Mouse (Mus musculus): ENCODE measurements at regions not wholly inside any gene's neighbourhood (a gene's known extent, or its start where the extent isn't known, plus 50 kb on each side); places are given as distances from the start of the nearest gene placed in this dataset.

GRCm38 (mm10) chr19:35890191-35890590 lies 167.1 kb downstream of the Htr7 start:
- Histone ChIP-seq H3K27ac (ENCODE audit: insufficient read depth, low read length) (no peak overlapping the region), H3K4me3 (ENCODE audit: insufficient read depth, low read length) (no peak overlapping the region), H3K4me1 (ENCODE audit: control insufficient read depth, insufficient read depth, low read length) (no peaks in the 10 kb centered on the region)
- TF ChIP-seq CTCF (IDR thresholded peaks at IDR 0.05; ENCODE audit: borderline replicate concordance, insufficient read depth, low read length) (no peak), POLR2A (IDR thresholded peaks at IDR 0.05; ENCODE audit: low read depth, low read length) (no peak)

DNA sequence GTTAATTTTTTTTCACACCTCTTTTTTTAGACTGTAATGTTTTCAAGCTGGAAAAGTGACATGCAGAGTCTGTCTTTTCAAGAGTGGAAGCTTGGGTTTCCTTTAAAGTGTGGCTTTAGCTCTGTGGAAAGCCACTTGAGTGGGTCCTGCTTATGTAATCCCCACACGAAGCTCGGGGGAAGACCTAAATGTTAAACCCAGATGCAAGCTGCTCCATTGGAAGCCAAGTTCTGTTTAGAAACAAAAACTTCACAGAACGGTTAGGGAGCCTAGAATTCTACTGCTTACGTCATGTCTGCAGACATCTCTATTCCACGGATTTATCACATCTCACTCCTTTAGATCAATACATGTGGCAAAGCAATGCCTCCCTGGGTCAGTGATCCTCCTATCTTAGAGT lies 171.0 kb downstream of the Htr7 start:
- H3K4me1 ChIP-seq (ENCODE audit: control insufficient read depth, insufficient read depth, low read length) = no peaks in the 10 kb centered on the region
- H3K4me3 ChIP-seq (ENCODE audit: insufficient read depth, low read length) = no peak overlapping the region
- no peak overlapping the region for H3K27ac ChIP-seq (ENCODE audit: insufficient read depth, low read length)
- no peak for TF ChIP-seq CTCF (IDR thresholded peaks at IDR 0.05; ENCODE audit: borderline replicate concordance, insufficient read depth, low read length)
- no peak for TF ChIP-seq POLR2A (IDR thresholded peaks at IDR 0.05; ENCODE audit: low read depth, low read length)

GRCm38 (mm10) chr19:35881810-35882485 lies 175.4 kb downstream of the Htr7 start:
- Histone ChIP-seq H3K4me3 (ENCODE audit: insufficient read depth, low read length) (no peak overlapping the region), H3K27ac (ENCODE audit: insufficient read depth, low read length) (no peak overlapping the region), H3K4me1 (ENCODE audit: control insufficient read depth, insufficient read depth, low read length) (no peaks in the 10 kb centered on the region)
- TF ChIP-seq POLR2A (IDR thresholded peaks at IDR 0.05; ENCODE audit: low read depth, low read length) (no peak), CTCF (IDR thresholded peaks at IDR 0.05; ENCODE audit: borderline replicate concordance, insufficient read depth, low read length) (no peak)

- H3K4me1 ChIP-seq (ENCODE audit: control insufficient read depth, insufficient read depth, low read length) = no peaks in the 10 kb centered on the region
- TF ChIP-seq CTCF (IDR thresholded peaks at IDR 0.05; ENCODE audit: borderline replicate concordance, insufficient read depth, low read length) (no peak), POLR2A (IDR thresholded peaks at IDR 0.05; ENCODE audit: low read depth, low read length) (no peak)
Observed at GRCm38 (mm10) chr19:35875464-35875863, 181.8 kb downstream of the Htr7 start.

DNA sequence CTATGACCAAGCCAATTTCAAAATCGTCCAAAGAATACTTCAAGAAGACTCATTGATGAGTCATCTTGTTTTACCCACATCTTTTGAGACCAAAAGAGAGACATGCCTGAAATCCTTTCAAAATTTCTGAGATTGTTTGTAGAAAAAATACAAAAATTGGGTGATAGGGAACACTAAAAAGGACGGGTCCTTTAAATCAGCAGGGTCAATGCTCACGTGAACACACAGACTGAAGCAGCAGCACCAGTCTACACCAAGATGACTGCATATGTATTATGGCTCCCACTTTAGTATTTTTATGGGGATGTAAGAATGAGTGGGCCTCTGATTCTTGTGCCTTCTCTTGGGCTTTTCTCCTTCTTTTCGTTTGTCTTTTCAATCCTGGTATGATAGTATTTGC lies 186.6 kb downstream of the Htr7 start:
- Histone ChIP-seq H3K27ac (ENCODE audit: insufficient read depth, low read length) (no peak overlapping the region), H3K4me1 (ENCODE audit: control insufficient read depth, insufficient read depth, low read length) (no peaks in the 10 kb centered on the region), H3K4me3 (ENCODE audit: insufficient read depth, low read length) (no peak overlapping the region)
- no peak for TF ChIP-seq POLR2A (IDR thresholded peaks at IDR 0.05; ENCODE audit: low read depth, low read length)
- TF ChIP-seq CTCF (IDR thresholded peaks at IDR 0.05; ENCODE audit: borderline replicate concordance, insufficient read depth, low read length) = no peak

More at GRCm38 (mm10) chr19:35875464-35875863, 181.8 kb downstream of the Htr7 start:
- Histone ChIP-seq H3K4me3 (ENCODE audit: insufficient read depth, low read length) (no peak overlapping the region), H3K27ac (ENCODE audit: insufficient read depth, low read length) (no peak overlapping the region)

DNA sequence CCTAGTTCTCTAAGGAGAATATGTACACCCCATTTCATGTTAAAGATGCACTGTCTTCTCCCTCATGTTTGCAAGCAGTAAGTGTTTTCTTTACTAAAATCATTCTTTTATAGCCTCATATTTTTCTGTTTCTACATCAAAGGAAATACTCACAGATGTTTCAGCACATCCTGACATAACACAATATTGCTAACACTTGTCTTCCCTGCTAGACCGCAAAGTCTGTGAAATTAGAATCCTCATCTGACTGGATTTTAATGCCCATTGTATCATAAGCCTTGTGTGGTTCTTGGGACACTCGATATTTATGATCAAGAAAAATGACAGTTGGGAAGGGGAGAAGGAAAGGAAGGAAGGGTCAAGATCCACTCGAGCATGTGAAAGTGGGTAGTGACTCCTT lies 188.8 kb downstream of the Htr7 start:
- TF ChIP-seq CTCF (IDR thresholded peaks at IDR 0.05; ENCODE audit: borderline replicate concordance, insufficient read depth, low read length) = no peak
- no peak for TF ChIP-seq POLR2A (IDR thresholded peaks at IDR 0.05; ENCODE audit: low read depth, low read length)
- Histone ChIP-seq H3K4me3 (ENCODE audit: insufficient read depth, low read length) (no peak overlapping the region), H3K27ac (ENCODE audit: insufficient read depth, low read length) (no peak overlapping the region), H3K4me1 (ENCODE audit: control insufficient read depth, insufficient read depth, low read length) (no peaks in the 10 kb centered on the region)

DNA sequence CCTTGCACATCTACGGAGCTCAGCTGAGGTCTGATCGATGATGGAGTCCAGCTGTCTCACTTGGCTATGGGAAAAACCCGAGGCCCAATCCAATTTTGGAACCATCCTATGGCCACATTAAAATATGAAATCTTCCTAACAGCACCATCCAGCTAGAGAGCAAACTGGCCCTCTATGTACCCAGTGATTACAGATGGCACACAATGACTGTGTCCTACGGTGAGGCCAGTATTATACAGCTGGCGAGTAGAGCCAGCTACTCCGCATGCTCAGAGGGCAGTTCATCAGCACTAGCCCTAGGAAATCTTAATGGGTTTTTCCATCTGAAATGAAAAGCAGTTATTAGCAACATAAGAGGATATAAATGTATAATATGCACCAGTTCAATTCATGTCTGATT lies 194.3 kb downstream of the Htr7 start:
- Histone ChIP-seq H3K4me1 (ENCODE audit: control insufficient read depth, insufficient read depth, low read length) (no peaks in the 10 kb centered on the region), H3K4me3 (ENCODE audit: insufficient read depth, low read length) (no peak overlapping the region), H3K27ac (ENCODE audit: insufficient read depth, low read length) (no peak overlapping the region)
- TF ChIP-seq CTCF (IDR thresholded peaks at IDR 0.05; ENCODE audit: borderline replicate concordance, insufficient read depth, low read length) (no peak), POLR2A (IDR thresholded peaks at IDR 0.05; ENCODE audit: low read depth, low read length) (no peak)

- Histone ChIP-seq H3K4me3 (ENCODE audit: insufficient read depth, low read length) (no peak overlapping the region), H3K4me1 (ENCODE audit: control insufficient read depth, insufficient read depth, low read length) (no peaks in the 10 kb centered on the region), H3K27ac (ENCODE audit: insufficient read depth, low read length) (no peak overlapping the region)
- no peak for TF ChIP-seq CTCF (IDR thresholded peaks at IDR 0.05; ENCODE audit: borderline replicate concordance, insufficient read depth, low read length)
- no peak for TF ChIP-seq POLR2A (IDR thresholded peaks at IDR 0.05; ENCODE audit: low read depth, low read length)
Observed at GRCm38 (mm10) chr19:35861421-35861820, 195.9 kb downstream of the Htr7 start.

DNA sequence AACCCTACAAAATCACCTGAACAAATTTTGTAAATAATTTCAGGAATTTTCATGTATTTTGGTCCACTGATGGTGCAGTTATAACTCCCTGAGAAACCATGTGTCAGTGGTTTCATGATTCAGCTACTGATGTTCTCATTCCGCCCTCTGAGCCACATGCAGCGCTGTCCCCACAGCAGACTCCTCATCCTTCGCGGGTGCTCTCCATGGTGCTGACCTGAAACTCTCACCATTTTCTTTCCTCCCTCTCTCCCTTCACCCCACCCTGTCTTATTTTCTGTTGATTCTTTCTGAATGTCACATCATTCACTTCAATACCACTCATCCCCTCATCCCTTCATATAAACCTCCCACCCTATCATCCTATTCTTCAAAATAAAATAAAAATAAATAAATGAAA lies 224.3 kb downstream of the Htr7 start:
- Histone ChIP-seq H3K4me1 (ENCODE audit: control insufficient read depth, insufficient read depth, low read length) (no peaks in the 10 kb centered on the region), H3K4me3 (ENCODE audit: insufficient read depth, low read length) (no peak overlapping the region), H3K27ac (ENCODE audit: insufficient read depth, low read length) (no peak overlapping the region)
- TF ChIP-seq POLR2A (IDR thresholded peaks at IDR 0.05; ENCODE audit: low read depth, low read length) = no peak
- peak; percentile 27; the same call in 1 of the 2 replicates for TF ChIP-seq CTCF (IDR thresholded peaks at IDR 0.05; ENCODE audit: borderline replicate concordance, insufficient read depth, low read length)

- no peak for TF ChIP-seq CTCF (IDR thresholded peaks at IDR 0.05; ENCODE audit: borderline replicate concordance, insufficient read depth, low read length)
- TF ChIP-seq POLR2A (IDR thresholded peaks at IDR 0.05; ENCODE audit: low read depth, low read length) = no peak
- H3K4me1 ChIP-seq (ENCODE audit: control insufficient read depth, insufficient read depth, low read length) = no peaks in the 10 kb centered on the region
Observed at GRCm38 (mm10) chr19:35826074-35826473, 231.2 kb downstream of the Htr7 start.

More at GRCm38 (mm10) chr19:35826074-35826473, 231.2 kb downstream of the Htr7 start:
- Histone ChIP-seq H3K27ac (ENCODE audit: insufficient read depth, low read length) (no peak overlapping the region), H3K4me3 (ENCODE audit: insufficient read depth, low read length) (no peak overlapping the region)

All from embryonic fibroblast, embryonic 13.5 days (primary cell).